Mouse (Mus musculus) embryonic fibroblast, embryonic 13.5 days (primary cell): ENCODE data around the gene Ttc30a2.

ENCODE experiments used
- CTCF ChIP-seq: IDR thresholded peaks from 2 replicates; pipeline ENCODE4 v1.5.1; 2011; ENCODE audit warnings: mild to moderate bottlenecking, control low read depth, low read length, moderate library complexity, borderline replicate concordance; ENCODE audit not compliant: insufficient read depth
- POLR2A ChIP-seq: IDR thresholded peaks from 2 replicates; pipeline ENCODE4 v1.6.1; 2011; ENCODE audit warnings: low read depth, mild to moderate bottlenecking, control low read depth, low read length, moderate library complexity

- TF ChIP-seq POLR2A (no peak), CTCF (no peak)
Measured at GRCm38 (mm10) chr2:75999636-76000035, 21.7 kb upstream of the Ttc30a2 start.
